Mouse (Mus musculus) thymus, postnatal 25 days (tissue): ENCODE results near the gene Syngap1.
A peak's percentile ranks its signal among the peaks of the same experiment; 100 is the strongest.

Experiments used
- DNase-seq: peaks from one replicate; pipeline ENCODE4 v3.0.0; 2022

Gene Syngap1

DNA sequence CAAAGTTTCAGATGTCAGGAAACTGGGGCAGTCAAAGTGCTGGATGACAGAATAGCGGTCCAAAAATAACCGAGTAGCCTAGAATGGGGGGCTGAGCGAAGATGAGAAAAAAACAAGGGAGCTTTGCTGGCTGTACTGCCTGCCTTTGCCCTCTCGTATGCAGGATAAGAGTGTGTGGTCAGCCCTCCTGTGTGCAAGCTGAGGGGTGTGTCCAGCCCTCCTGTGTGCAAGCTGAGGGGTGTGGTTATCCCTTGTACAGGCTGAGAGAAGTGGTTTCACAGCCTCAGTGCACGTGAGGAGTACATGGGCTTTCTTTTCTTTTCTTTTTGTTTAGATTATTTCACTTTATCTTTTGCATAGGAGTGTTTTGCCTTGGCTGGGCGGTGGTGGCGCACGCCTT is 54.5 kb downstream of the Syngap1 start:
- no peak for DNase-seq

DNA sequence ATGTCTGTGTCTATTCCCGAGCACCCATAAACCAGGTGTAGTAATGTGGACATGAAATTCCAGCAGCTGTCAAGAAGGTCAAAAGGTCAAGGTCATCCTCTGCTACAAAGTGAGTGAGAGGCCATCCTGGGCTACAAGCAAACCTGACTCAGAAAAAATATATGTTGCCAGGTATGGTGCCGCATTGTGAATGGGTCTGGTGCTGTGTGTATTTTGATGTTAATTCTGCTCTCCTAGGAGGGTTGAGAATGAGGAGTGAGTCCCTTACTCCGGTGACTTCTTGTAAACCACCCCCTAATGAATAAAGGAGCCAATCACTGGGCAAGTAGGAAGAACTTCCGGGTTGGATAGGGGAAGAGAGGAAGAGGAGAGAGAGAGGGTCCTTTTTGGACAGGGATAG is 56.6 kb downstream of the Syngap1 start:
- no peak for DNase-seq

DNA sequence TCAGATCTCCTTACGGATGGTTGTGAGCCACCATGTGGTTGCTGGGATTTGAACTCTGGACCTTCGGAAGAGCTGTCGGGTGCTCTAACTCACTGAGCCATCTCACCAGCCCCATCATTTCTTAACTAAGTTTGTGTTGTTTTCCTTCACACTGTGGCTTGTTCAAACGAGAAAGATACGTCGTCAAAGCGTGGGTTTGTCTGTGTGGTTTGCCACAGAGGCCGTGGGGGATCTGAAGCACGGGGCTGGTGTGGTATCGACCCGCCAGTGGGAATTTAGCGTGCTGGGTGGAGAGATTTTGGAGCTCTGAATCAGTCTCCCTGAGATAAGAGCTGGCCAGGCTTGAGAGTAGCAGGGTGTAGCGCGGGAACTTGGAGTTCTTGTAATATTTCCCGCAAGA is 57.2 kb downstream of the Syngap1 start:
- DNase-seq, result no peak

DNA sequence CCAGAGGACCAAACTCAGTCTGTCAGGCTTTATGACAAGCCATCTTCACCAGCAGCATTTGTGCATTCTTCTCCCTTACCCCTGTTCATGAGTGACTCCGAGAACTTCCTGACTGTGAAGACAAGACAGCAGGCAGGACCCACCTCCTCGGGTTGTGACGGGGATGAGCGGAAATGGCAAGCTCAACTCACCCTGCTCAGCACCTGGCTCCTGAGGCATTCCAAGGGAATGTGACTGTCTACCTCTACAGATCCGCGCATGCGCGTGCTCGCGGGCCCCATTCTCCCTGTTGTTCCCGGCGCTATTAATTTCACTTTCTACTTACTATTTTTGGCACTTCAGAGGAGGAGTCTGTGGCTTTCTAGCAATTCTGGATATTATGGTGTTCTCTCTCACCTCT is 58.9 kb downstream of the Syngap1 start:
- DNase-seq, result peak; percentile 48

DNA sequence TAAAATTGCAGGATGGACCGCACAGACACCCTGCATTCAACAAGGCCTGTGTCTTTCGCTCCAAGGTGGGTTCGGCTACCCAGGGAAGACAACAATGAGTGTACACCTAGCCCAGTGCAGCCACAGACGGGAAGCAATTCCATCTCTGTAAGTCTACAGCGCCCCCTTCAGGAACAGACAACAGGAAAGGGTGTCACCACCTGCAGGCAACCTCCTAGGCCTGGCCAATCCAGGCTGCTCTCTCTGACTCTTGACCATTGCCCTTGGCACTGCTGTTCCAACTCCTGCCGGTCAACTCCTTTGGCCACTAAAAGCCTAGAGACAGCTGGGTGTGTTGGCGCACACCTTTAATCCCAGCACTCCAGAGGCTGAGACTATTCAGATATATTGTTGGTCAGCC is 60.1 kb downstream of the Syngap1 start:
- DNase-seq, result peak; percentile 67

DNA sequence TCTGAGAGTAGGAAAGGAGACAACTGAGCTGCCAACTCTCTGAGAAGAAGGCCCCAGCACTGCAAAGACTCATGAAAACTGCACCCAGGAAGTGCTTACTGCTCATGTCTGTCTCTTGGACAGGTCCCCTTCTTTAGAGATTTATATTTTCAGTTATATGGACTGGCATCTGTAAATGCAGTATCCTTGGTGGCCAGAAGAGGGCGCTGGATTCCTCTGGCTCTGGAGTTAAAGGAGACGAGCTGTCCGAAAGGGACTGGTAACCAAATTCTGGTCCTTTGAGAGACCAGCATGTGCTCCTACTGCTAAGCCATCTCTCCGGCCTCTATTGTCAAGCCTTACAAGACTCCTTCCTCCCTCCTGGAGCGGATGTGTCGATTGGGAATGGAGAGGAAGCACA is 60.8 kb downstream of the Syngap1 start:
- DNase-seq, result peak; percentile 52

DNA sequence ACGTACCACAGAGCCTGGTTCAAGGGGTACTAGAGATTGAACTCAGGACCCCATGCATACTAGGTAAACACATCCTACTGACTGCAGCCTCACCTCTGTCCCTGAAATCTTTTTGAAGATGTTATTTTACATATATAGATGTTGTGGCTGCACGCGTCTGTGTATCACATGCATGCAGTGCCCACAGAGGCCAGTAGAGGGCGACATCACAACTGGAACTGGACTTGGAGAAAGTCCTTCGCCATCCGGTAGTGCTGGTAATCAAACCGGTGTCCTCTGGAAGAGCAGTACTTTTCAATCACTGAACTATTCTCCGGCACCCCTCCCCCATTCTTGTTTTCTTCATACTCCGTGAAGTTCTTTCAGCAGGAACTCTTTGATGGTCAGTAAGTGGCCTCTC is 63.4 kb downstream of the Syngap1 start:
- peak; percentile 71 for DNase-seq

DNA sequence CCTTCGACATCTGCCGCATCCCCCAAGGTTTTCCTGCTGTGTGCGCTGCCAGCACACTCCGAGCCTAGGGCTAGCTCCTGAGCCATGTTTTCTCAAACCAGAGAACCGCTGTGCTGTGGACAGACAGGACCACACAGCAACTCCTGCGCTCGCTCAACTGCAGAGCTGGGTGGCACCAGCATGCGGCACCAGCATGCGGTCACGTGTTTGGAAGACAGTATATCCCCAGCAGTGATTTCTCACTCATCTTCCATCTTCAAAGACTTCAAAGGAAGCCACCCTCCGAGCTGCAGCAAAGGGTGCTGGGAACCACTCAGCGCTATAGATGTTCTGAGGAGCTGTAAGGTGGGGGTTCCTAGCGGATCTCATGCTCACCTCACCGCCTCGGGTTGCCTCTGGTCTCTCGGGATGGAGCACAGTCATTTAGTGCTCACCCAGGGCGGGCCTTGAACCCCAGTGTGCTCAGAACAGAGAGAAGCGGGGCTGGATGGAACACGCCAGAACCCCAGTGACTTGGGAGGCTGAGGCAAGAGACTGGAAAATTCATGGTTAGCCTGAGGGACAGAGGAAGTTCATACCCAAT is 63.9 kb downstream of the Syngap1 start:
- no peak for DNase-seq

DNA sequence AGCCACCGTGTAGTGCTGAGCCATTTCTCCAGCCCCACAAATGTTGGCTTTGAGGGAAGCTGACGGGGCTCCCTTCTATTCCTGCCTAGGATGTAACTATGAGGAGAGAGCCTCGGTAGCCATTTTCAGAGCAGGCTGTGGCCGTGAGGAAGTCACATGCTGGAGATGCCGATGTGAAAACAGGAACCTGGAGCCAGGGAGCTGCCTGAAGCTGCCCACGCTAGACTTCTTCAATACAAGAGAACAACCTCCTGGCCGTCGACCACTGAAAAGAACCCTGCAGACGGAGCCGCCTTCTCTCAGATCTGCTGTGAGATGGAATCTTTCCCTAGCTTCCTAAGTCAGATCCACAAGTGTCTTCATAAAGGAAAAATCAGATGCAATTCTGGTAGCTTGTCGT is 64.6 kb downstream of the Syngap1 start:
- no peak for DNase-seq

DNA sequence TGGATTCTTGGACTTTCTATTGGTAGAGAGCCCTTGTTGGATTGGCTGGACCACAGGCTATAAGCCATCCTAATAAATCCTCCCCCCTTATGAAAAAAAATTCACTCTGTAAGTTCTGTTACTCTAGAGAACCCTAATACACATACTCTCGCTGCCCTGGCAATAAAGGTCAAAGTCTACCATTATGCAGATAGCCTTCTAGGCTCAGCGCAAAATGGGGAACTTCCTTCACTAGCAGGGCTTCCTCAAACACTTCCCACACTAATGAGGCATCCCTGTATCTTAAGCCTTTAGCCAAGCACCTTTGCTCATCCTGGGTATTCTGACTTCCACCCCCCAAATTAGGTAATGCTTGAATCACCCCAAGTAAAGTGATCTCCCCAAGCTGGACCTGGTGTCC is 67.2 kb downstream of the Syngap1 start:
- DNase-seq, result no peak

DNA sequence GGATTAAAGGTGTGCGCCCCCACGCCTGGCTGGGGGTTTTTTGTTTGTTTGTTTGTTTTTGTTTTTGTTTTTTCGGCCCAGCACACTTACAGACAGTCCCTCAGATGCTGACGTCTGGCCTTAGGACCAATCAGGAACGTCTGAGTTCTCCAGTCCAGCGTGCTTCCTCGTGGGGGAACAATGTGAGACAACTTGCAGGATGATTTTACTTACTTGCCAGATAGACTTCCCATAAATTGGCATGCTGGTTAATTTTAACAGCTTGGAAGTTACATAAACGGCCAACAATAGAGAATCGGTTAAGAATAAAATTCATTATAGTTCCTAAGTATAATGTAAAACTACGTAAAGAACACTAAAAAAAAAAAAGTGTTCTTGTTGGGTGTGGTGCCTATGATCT is 70.1 kb downstream of the Syngap1 start:
- no peak for DNase-seq

DNA sequence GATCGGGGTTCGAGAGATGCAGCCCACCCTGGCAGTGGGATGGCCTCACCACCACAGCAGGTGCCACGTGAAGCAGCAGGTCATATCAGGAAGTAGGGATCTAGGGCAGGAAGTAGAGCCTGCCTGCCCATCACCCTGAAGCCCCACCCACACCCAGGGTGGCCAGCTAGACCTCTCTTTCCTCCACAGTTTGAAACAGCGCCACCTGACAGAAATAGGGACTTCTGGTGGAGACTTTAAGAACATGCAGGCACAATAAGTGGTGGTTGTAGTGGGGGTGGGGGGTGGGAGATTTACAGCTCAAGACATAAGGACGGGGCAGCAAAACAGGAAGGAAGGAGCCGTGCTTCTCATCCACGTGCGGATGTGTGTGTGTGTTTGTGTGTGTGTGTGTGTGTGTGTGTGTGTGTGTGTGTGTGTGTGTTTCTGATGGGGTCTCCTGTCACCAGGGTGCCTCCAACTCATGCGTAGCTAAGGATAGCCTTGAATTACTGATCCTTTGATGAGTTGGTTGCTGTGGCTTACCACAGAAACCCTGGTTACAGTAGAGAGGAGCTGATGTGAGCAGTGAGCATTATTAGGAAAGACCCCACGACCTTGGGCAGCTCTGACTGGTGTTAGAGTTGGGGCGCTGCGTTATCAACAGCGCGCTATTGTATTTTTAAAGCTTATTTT is 71.1 kb downstream of the Syngap1 start:
- peak; percentile 72 for DNase-seq

DNA sequence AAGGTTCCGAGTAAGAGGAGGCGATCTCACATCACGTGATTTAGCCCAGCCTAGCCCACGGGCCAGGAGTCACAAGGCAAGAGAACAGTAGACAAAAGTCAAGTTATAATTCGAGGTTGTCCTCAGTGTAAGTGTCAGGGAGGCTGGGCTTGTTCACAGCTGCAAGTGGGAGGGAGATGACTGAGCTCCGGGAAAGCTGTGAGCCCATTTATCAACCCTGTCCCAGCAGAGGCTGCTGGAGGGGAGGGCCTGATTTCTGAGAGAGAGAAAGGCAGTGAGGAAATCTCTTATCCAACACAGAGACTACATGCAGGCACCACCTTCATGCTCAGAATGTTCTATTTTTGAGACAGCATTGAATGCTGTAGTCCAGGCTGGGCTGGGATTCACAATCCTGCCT is 71.9 kb downstream of the Syngap1 start:
- DNase-seq, result peak; percentile 21

DNA sequence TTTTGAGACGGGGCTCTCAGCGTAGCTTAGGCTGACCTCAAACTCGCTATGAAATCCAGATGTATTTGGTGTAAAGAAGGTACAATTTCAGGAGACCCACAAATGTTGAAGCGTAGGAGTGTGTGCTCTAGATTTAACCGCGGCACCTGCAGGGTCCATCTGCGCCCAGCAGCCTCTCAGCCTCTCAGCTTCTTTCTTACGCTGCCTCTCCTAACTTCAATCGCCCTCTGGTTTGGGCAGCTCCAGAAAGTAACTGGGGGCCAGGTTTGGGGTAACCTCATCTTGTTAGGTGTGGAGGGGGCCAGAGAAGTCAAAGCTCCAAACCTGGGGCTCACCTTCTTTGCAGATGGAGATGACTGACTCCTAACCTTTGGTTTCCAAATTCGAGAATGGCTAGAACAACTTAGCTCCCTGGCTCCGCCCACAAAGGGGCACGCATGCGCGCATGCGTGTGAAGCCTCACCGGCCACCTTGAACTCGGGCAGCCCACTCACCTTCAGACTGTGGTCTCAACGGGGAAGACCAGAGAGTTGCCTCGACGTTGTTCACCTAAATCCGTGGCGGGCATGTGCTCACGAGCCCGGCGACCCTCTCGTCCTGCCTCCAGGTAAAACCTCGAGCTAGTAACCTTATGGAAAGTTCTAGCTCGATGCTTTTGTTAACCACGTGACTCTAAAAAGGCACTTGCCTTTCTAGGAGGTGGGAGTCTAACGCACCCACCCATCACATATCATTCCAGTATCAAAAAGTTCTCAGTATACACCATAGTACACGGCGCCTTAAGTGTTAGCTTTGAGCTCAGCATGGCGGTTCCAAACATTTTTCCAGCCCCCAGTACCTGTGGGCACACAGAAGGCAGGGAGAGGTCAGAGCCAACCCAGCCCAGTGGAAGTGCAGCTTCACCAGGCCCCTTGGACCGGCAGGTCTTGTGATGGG is 76.8 kb downstream of the Syngap1 start:
- peak; percentile 93 for DNase-seq

DNA sequence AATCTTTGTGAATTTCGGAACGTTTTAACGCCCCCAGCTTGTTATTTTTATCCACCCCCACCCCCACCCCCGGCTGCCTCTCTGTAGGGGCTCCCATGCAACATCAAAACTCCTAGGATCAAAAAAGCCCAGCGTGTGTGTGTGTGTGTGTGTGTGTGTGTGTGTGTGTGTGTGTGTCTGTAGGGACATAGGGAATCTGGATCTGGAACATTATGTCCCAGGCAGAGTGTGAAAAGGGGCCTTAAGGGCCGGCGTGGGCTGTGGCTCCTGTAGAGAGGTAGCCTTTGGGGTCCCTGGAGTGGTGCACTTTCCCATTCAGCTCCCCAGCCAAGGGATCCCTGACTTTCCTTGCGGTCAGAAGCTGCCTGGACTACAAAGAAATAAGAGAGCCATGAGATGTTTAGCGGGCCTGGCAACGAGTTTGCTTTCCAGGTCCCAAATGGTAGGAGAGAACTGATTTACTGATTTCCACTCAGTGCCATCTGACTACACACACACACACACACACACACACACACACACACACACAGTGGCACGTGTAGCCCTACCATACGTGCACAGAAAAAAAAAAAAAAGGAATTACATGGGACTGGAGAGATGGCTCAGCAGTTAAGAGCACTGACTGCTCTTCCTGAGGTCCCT is 77.6 kb downstream of the Syngap1 start:
- no peak for DNase-seq

DNA sequence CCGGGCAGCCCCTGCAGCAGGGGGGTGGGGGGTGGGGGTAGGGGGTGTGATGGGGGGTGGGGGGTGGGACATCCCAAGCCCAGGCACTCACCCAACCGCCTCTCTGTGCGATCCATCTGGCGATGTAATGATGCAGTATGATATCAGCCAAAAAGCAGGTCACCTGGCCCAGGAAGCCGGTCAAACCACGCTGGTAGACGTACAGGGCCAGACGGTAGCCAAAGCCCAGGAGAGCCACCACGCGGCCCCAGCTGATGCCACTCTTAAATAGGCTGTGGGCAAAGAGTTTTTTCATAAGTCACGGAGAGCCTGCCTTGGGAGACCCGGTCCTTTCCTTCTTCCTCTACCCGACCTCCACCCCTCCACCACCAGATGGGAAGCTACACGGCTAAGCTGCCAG is 80.0 kb downstream of the Syngap1 start:
- DNase-seq, result no peak

DNA sequence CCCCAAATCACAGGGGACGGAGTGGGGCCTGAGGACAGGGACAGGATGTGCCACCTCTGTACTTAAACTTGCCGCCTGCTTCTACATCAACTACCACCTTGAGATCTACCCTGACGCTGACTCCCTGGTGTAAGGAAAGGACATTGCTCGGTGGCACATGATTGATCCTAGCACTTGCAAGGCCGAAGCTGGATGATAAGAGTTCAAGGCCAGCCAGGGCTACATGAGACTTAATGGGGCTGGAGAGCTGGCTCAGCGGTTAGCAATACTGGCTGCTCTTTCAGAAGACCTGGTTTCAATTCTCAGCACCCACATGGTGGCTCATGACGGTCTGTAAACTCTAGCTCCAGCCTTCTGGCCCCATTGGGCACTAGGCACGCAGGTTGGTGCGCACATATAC is 80.7 kb downstream of the Syngap1 start:
- DNase-seq, result no peak
